Mouse (Mus musculus): ENCODE measurements around the gene Ebpl. TPM values are rescaled to one million over a fixed set of nuclear protein-coding genes. Genes with fewer than 3 reads are reported as not detected.

Gene Ebpl
- total RNA-seq, 1 experiment from 2014 or later, result 2.1 TPM

Other genes with a start within 250 kb of the Ebpl start
- 19.5 and 22.3 TPM in 2 replicates for gene Sacs, start 222.0 kb downstream of the Ebpl start, total RNA-seq (2017)
- gene Sgcg, start 101.9 kb downstream of the Ebpl start, total RNA-seq (2017), result not detected in 2 replicates
- 8.3 and 10.1 TPM in 2 replicates for gene Arl11, start 50.7 kb downstream of the Ebpl start, total RNA-seq (2017)
- 20.5 and 24.1 TPM in 2 replicates for gene Kpna3, start 79.4 kb upstream of the Ebpl start, total RNA-seq (2017)
- gene Spryd7, start 196.4 kb upstream of the Ebpl start, total RNA-seq (2017), result 4.7 and 4.9 TPM in 2 replicates
- 2.2 and 2.6 TPM in 2 replicates for gene Trim13, start 237.8 kb upstream of the Ebpl start, total RNA-seq (2017)
- 0.25 TPM in 1 of 2 replicates, not detected in the other for gene Kcnrg, start 247.0 kb upstream of the Ebpl start, total RNA-seq (2017)